Mouse (Mus musculus): Measurements from ENCODE around the gene Egfl7.

DNA sequence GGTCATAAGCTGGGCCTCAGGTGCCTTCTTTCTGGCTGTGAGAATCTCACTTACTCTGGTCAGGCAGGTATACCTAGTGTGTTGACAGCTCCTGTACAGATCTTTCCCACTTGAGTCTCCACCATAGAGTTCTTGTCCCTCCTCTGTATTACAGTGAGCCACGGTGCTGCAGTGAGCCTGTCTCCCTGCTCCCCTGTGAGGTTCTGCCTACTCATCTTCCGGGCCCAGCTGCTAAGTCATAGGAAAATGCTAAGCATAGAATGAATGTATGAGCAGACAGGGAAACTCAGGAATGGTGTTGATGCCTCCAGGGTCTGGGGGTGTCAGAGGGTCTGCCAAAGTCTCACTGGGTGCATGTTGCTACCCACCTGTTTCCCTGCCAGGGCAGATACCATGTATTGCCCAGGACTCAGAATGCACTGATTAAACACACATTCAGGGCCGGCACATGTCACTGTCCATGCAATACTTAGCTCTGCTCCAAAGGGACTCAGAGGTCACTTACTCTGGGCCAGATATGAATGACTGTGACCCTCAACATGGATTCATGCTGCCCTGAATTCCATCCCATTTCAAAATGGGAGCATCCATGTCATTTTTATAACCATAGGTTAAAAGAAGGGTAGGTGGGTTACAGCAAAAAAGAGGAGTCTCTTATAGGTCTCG, 35.8 kb downstream of the Egfl7 start:
- TF ChIP-seq POLR2A (IDR thresholded peaks at IDR 0.05; ENCODE audit: insufficient read depth, low read depth, low read length) (no peak), CTCF (IDR thresholded peaks at IDR 0.05) (no peak), EP300 (IDR thresholded peaks at IDR 0.05; ENCODE audit: insufficient read depth, low read depth, low read length) (no peak)
